Mouse (Mus musculus): Measurements from ENCODE around the gene 4930550C14Rik.

DNA sequence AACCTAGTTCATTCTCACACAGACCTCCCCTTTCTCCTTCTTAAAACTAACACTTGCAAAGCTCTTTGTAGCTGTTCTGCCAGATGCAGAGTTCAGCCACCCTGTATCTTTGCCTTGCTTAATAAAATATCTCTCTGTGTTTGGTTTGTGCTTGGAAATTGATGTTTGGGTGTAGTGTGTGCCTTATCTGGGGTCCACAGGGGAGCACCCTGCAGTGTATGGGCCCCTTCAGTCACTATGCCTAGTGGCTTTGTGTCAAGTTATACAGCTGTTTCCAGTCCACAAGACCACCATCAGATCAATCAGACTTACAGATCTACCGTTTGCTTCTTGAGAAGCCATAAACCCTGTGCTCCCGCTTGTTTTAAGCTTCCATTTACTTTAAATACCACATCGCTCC lies 7.3 kb downstream of the 4930550C14Rik start:
- no peak for TF ChIP-seq CTCF (IDR thresholded peaks at IDR 0.05; ENCODE audit: borderline replicate concordance, insufficient read depth, low read length)
- TF ChIP-seq POLR2A (IDR thresholded peaks at IDR 0.05; ENCODE audit: low read depth, low read length): no peak

Measured in embryonic fibroblast, embryonic 13.5 days (primary cell).